ENCODE assay signal across 13 mouse cellular contexts in the genomic region with DNA sequence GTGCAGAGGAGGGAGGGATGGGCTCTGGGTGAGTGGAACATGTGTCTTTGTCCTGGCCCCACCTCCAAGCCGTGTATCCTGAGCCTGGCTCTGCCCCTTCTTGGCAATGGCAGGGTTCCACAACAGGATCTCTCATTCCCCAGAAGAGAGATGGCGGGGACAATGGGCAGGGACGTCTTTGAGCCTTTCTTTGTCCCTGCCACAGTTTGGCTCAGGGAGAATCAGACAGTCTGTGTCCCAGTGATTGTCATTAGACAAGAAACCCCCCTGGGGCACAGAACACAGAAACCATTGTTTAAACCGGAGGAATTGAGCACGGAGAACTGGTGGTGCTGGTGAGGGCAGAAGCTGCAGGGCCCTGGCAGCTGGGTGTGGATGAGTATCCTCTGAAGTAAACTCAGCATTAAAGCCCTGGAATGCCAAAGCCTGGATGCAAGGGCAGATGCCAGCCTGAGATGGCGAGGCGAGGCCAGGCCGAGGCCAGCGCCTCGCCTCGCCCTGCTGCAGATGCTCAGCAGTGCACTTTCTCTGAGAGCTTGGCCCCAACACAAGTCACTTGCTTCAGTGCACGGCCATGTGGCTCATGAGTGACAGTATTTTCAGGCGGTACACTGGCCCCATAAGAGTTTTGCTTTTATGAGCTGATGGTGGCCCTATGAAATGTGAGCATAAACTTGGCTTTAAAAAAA. TPM values are rescaled to one million over a fixed set of nuclear protein-coding genes. Genes with fewer than 3 reads are reported as not detected.
DNase-seq lines count a peak whose midpoint lies in the region; ATAC-seq and TF ChIP-seq lines count a peak whose summit lies in the region.
"Had no signal": no experiment of that assay in that cellular context is flagged by ENCODE, and none has a peak within 500 bp of the region (broad histone marks: within the 10 kb centered on the region; RNA-seq: fewer than 3 reads in every experiment).

No protein-coding gene starts in this region.

- no peak overlapping the region for H3K9ac ChIP-seq in midbrain, embryonic 16.5 days (ENCODE audit: low read depth, low read length)
- H3K9ac ChIP-seq in limb, embryonic 14.5 days (ENCODE audit: low read depth, low read length, severe bottlenecking) = 0 out of 2 replicates have a peak overlapping the region, but pooled peaks have one; percentile 25
- H3K9ac ChIP-seq in liver, embryonic 12.5 days = no peak overlapping the region

- H3K36me3 ChIP-seq in midbrain, embryonic 10.5 days = peaks cover 37% of the 10 kb centered on the region
- peaks cover 26% of the 10 kb centered on the region for H3K36me3 ChIP-seq in midbrain, embryonic 16.5 days (ENCODE audit: control insufficient read depth, insufficient read depth, low read length)
- peaks cover 37% of the 10 kb centered on the region for H3K36me3 ChIP-seq in forebrain, embryonic 10.5 days (replicated peaks)
- H3K36me3 ChIP-seq in limb, embryonic 14.5 days (ENCODE audit: control insufficient read depth, insufficient read depth, low read length) = peaks cover 36% of the 10 kb centered on the region
- no peaks in the 10 kb centered on the region for H3K36me3 ChIP-seq in liver, embryonic 12.5 days

- intact Hi-C loops in heart, postnatal 36 days (cut with DNase I) = no loop called here

- H3K27me3 ChIP-seq in midbrain, embryonic 10.5 days (ENCODE audit: low read depth, poor library complexity, severe bottlenecking) = peaks cover 69% of the 10 kb centered on the region
- peaks cover 23% of the 10 kb centered on the region for H3K27me3 ChIP-seq in midbrain, embryonic 16.5 days (ENCODE audit: control insufficient read depth, insufficient read depth, low read depth, low read length)
- peaks cover 68% of the 10 kb centered on the region for H3K27me3 ChIP-seq in forebrain, embryonic 10.5 days (ENCODE audit: poor library complexity, severe bottlenecking)
- H3K27me3 ChIP-seq in limb, embryonic 14.5 days (ENCODE audit: control insufficient read depth, insufficient read depth, low read length) = peaks cover 30% of the 10 kb centered on the region
- peaks cover 69% of the 10 kb centered on the region for H3K27me3 ChIP-seq in liver, embryonic 12.5 days (replicated peaks)

- TF ChIP-seq POLR2A in limb, embryonic 14.5 days (IDR thresholded peaks at IDR 0.05; ENCODE audit: borderline replicate concordance, extremely low read depth, insufficient read depth, insufficient read length) = no peak

- peaks cover 22% of the 10 kb centered on the region for H3K4me1 ChIP-seq in midbrain, embryonic 10.5 days
- peaks cover 6% of the 10 kb centered on the region for H3K4me1 ChIP-seq in midbrain, embryonic 16.5 days (ENCODE audit: control insufficient read depth, insufficient read depth, low read length)
- H3K4me1 ChIP-seq in forebrain, embryonic 10.5 days = peaks cover 30% of the 10 kb centered on the region
- peaks cover 3% of the 10 kb centered on the region; the same call in 1 of the 2 replicates for H3K4me1 ChIP-seq in limb, embryonic 14.5 days (ENCODE audit: control insufficient read depth, insufficient read depth, low read length)
- no peaks in the 10 kb centered on the region for H3K4me1 ChIP-seq in liver, embryonic 12.5 days

- no peak for ATAC-seq in midbrain, embryonic 16.5 days
- no peak for ATAC-seq in limb, embryonic 14.5 days (ENCODE audit: low FRiP score, low read depth)
- no peak for ATAC-seq in liver, embryonic 12.5 days

- WGBS in midbrain, embryonic 10.5 days = 24% methylated on average over 13 of the region's 13 CpGs
- 14% methylated on average over 13 of the region's 13 CpGs for WGBS in midbrain, embryonic 16.5 days
- WGBS in forebrain, embryonic 10.5 days = 17% methylated on average over 13 of the region's 13 CpGs
- 46% methylated on average over 13 of the region's 13 CpGs for WGBS in limb, embryonic 14.5 days
- WGBS in liver, embryonic 12.5 days (ENCODE audit: insufficient replicate concordance) = 43% methylated on average over 13 of the region's 13 CpGs

- H3K27ac ChIP-seq in midbrain, embryonic 10.5 days (replicated peaks) = peak overlapping the region; percentile 69
- no peak overlapping the region for H3K27ac ChIP-seq in midbrain, embryonic 16.5 days (ENCODE audit: low read length)
- peak overlapping the region; percentile 45 for H3K27ac ChIP-seq in forebrain, embryonic 10.5 days
- no peak overlapping the region for H3K27ac ChIP-seq in limb, embryonic 14.5 days (replicated peaks; ENCODE audit: low read depth, low read length)
- H3K27ac ChIP-seq in liver, embryonic 12.5 days = no peak overlapping the region

- no peak overlapping the region for H3K4me3 ChIP-seq in midbrain, embryonic 10.5 days
- no peak overlapping the region for H3K4me3 ChIP-seq in midbrain, embryonic 16.5 days (ENCODE audit: low read depth, low read length)
- no peak overlapping the region for H3K4me3 ChIP-seq in forebrain, embryonic 10.5 days
- H3K4me3 ChIP-seq in limb, embryonic 14.5 days (replicated peaks; ENCODE audit: low read length) = no peak overlapping the region
- no peak overlapping the region for H3K4me3 ChIP-seq in liver, embryonic 12.5 days

- DNase-seq in midbrain, embryonic 10.5 days (ENCODE audit: low spot score) = no peak
- no peak for DNase-seq in forebrain, embryonic 10.5 days (ENCODE audit: extremely low spot score, low spot score)
- DNase-seq in limb, embryonic 14.5 days (ENCODE audit: low spot score) = no peak
- DNase-seq in retina, postnatal 1 day = peak; percentile 98
- no peak for DNase-seq in layer of hippocampus, adult 8-10 months (ENCODE audit: low spot score in 2 of 2)
- DNase-seq in heart, postnatal 36 days = no peak

- no peaks in the 10 kb centered on the region for H3K9me3 ChIP-seq in midbrain, embryonic 10.5 days (replicated peaks)
- no peaks in the 10 kb centered on the region for H3K9me3 ChIP-seq in midbrain, embryonic 16.5 days (replicated peaks; ENCODE audit: control insufficient read depth, low read length, poor library complexity, severe bottlenecking)
- no peaks in the 10 kb centered on the region for H3K9me3 ChIP-seq in forebrain, embryonic 10.5 days
- no peaks in the 10 kb centered on the region for H3K9me3 ChIP-seq in limb, embryonic 14.5 days (ENCODE audit: control insufficient read depth, low read length)
- no peaks in the 10 kb centered on the region for H3K9me3 ChIP-seq in liver, embryonic 12.5 days (replicated peaks)

- no peak overlapping the region for H3K4me2 ChIP-seq in midbrain, embryonic 16.5 days (ENCODE audit: low read length)
- H3K4me2 ChIP-seq in limb, embryonic 14.5 days (replicated peaks; ENCODE audit: low read depth, low read length, severe bottlenecking) = no peak overlapping the region
- H3K4me2 ChIP-seq in liver, embryonic 12.5 days = no peak overlapping the region
- H3K4me2 ChIP-seq: liver, embryonic 11.5 days had no signal

RNA-seq across cellular contexts. Expression of a gene that starts 3.4 kb away (rescaled TPM):
- polyA plus RNA-seq in midbrain, embryonic 10.5 days (2016; fragmentation: Nextera tagmentation; extraction: Ambion mirVana) = not detected in 2 replicates
- polyA plus RNA-seq in midbrain, embryonic 16.5 days (2015; fragmentation: Nextera tagmentation; extraction: Ambion mirVana) = not detected in 2 replicates
- polyA plus RNA-seq in forebrain, embryonic 10.5 days (2016; fragmentation: Nextera tagmentation; extraction: Ambion mirVana) = not detected in 2 replicates
- 3.3 and 4.5 TPM in 2 replicates for polyA plus RNA-seq in limb, embryonic 14.5 days (2012; rRNA removed)
- polyA plus RNA-seq in limb, embryonic 14.5 days (2014; fragmentation: Nextera tagmentation; extraction: Ambion mirVana) = 16.7 and 31.8 TPM in 2 replicates
- polyA plus RNA-seq in liver, embryonic 12.5 days (2016; fragmentation: Nextera tagmentation; extraction: Ambion mirVana) = not detected in 2 replicates
- total RNA-seq in layer of hippocampus, adult 8-10 months (2022) = under 1 TPM in 1 of 4 experiments, not detected in 3; 0.73 TPM
- total RNA-seq in heart, postnatal 36 days (2021) = not detected
- total RNA-seq: adrenal gland, adult 18-20 months; hematopoietic stem cell, adult 5-6 weeks; layer of hippocampus, adult 18-20 months; monocyte, adult 5-6 weeks had no signal
- polyA plus RNA-seq: liver, embryonic 11.5 days had no signal

RNA-seq across cellular contexts. Expression of a gene that starts 32.4 kb away (rescaled TPM):
- 4.7 and 7.0 TPM in 2 replicates for polyA plus RNA-seq in midbrain, embryonic 10.5 days (2016; fragmentation: Nextera tagmentation; extraction: Ambion mirVana)
- 9.8 and 12.5 TPM in 2 replicates for polyA plus RNA-seq in midbrain, embryonic 16.5 days (2015; fragmentation: Nextera tagmentation; extraction: Ambion mirVana)
- 7.4 and 7.5 TPM in 2 replicates for polyA plus RNA-seq in forebrain, embryonic 10.5 days (2016; fragmentation: Nextera tagmentation; extraction: Ambion mirVana)
- 10.4 and 17.0 TPM in 2 replicates for polyA plus RNA-seq in limb, embryonic 14.5 days (2012; rRNA removed)
- 3.5 and 4.1 TPM in 2 replicates for polyA plus RNA-seq in limb, embryonic 14.5 days (2014; fragmentation: Nextera tagmentation; extraction: Ambion mirVana)
- 2.9 and 3.3 TPM in 2 replicates for polyA plus RNA-seq in liver, embryonic 12.5 days (2016; fragmentation: Nextera tagmentation; extraction: Ambion mirVana)
- 10 to 100 TPM in 1 of 4 experiments, 1 to 10 TPM in 3; 7.1 to 10.3 (median 9.0) TPM for total RNA-seq in layer of hippocampus, adult 8-10 months (2022)
- total RNA-seq in heart, postnatal 36 days (2021) = 10 to 100 TPM; 53.3 to 57.8 TPM

RNA-seq across cellular contexts. Expression of a gene that starts 46.6 kb away (rescaled TPM):
- polyA plus RNA-seq in midbrain, embryonic 10.5 days (2016; fragmentation: Nextera tagmentation; extraction: Ambion mirVana) = 0.31 and 0.37 TPM in 2 replicates
- polyA plus RNA-seq in midbrain, embryonic 16.5 days (2015; fragmentation: Nextera tagmentation; extraction: Ambion mirVana) = 0.48 and 1.0 TPM in 2 replicates
- 0.43 and 0.71 TPM in 2 replicates for polyA plus RNA-seq in forebrain, embryonic 10.5 days (2016; fragmentation: Nextera tagmentation; extraction: Ambion mirVana)
- polyA plus RNA-seq in limb, embryonic 14.5 days (2012; rRNA removed) = not detected in 2 replicates
- 0.28 TPM in 1 of 2 replicates, not detected in the other for polyA plus RNA-seq in limb, embryonic 14.5 days (2014; fragmentation: Nextera tagmentation; extraction: Ambion mirVana)
- polyA plus RNA-seq in liver, embryonic 12.5 days (2016; fragmentation: Nextera tagmentation; extraction: Ambion mirVana) = 0.30 TPM in 1 of 2 replicates, not detected in the other
- total RNA-seq in layer of hippocampus, adult 8-10 months (2022) = not detected
- not detected for total RNA-seq in heart, postnatal 36 days (2021)
- total RNA-seq: adrenal gland, adult 18-20 months; hematopoietic stem cell, adult 5-6 weeks; layer of hippocampus, adult 18-20 months; monocyte, adult 5-6 weeks had no signal

RNA-seq across cellular contexts. Expression of a gene that starts 49.1 kb away (rescaled TPM):
- 13.9 and 14.9 TPM in 2 replicates for polyA plus RNA-seq in midbrain, embryonic 10.5 days (2016; fragmentation: Nextera tagmentation; extraction: Ambion mirVana)
- polyA plus RNA-seq in midbrain, embryonic 16.5 days (2015; fragmentation: Nextera tagmentation; extraction: Ambion mirVana) = 23.2 and 23.4 TPM in 2 replicates
- polyA plus RNA-seq in forebrain, embryonic 10.5 days (2016; fragmentation: Nextera tagmentation; extraction: Ambion mirVana) = 15.2 and 16.6 TPM in 2 replicates
- polyA plus RNA-seq in limb, embryonic 14.5 days (2012; rRNA removed) = 45.1 and 61.2 TPM in 2 replicates
- 16.5 and 19.9 TPM in 2 replicates for polyA plus RNA-seq in limb, embryonic 14.5 days (2014; fragmentation: Nextera tagmentation; extraction: Ambion mirVana)
- 2.6 TPM in 2 replicates for polyA plus RNA-seq in liver, embryonic 12.5 days (2016; fragmentation: Nextera tagmentation; extraction: Ambion mirVana)
- 100 to 1,000 TPM in 2 of 4 experiments, 10 to 100 TPM in 2; 90.3 to 107 (median 97.0) TPM for total RNA-seq in layer of hippocampus, adult 8-10 months (2022)
- 10 to 100 TPM; 30.4 to 31.1 TPM for total RNA-seq in heart, postnatal 36 days (2021)

Comparison
In these comparisons a context has a peak if more than half of its experiments do, and no peak if none do; other contexts are left out.
1. H3K27ac ChIP-seq: peak in midbrain, embryonic 10.5 days (single experiment) and forebrain, embryonic 10.5 days (single experiment); none in midbrain, embryonic 16.5 days (single experiment), limb, embryonic 14.5 days (single experiment) and liver, embryonic 12.5 days (single experiment).